Mouse (Mus musculus): Measurements from ENCODE around the gene Gm28778. TPM values are rescaled to one million over a fixed set of nuclear protein-coding genes. Genes with fewer than 3 reads are reported as not detected.
"Not testable (repeated sequence)": the region's sequence is repeated elsewhere in the genome, so short reads cannot be mapped to it uniquely, and the experiment has no call there.

Gm28778 gene
- total RNA-seq (2021): not detected
- long read RNA-seq, experiment 1, partial matches to known transcripts: 0 of 9 reads
- long read RNA-seq, experiment 1, other reads (novel, unspliced or antisense): 9 of 9 reads
- long read RNA-seq, experiment 2, partial matches to known transcripts: 0 of 6 reads
- long read RNA-seq, experiment 2, other reads (novel, unspliced or antisense): 6 of 6 reads

DNA sequence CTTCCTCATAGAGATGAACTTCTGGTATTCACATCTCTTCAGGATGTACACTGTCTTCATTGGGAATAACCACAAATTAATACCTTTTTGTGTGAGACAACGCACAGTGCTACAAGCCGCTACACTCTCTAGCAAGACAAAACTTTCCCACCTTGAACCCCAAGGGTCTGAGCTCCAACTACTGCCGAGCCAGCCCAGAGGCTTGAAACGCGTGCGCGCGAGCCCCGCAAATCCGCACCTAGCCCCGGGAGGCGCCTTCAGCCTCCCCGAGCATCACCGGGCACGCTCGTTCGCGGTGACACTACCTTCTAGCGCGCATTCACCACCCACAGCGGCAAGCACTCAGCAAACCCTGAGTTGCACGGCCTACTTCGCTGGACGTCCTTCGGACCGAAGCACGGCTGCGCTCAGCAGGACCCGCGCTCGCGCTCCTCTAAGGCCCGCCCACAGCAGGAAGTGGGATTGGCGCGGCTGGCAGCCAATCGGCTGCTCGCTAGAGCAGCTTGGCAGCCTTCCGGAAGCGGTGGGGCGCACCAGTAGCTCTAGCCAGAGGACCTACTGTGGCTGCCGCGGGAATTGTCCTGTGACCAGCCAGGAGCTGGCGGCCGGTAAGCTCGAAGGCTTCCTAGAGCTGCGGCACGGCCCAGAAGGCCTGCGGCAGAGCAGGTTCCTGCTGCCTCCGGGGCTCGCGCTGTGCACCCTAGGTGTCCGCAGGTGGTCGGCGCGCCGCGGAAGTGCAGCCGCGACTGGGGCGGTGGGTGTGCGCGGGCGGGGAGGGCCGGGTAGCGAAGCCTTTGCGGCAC lies at the start of gene Gm28778, which contains the start of the genes Pms1 and Ormdl1:
TSS of gene Gm28778 (plus strand) at position 531 of the 803 bp plus-strand sequence.
TSS of gene Pms1 (minus strand) at position 438 of the 803 bp plus-strand sequence.
TSS of gene Ormdl1 (plus strand) at position 515 of the 803 bp plus-strand sequence.
- DNase-seq: peak; percentile 97 to 98

DNA sequence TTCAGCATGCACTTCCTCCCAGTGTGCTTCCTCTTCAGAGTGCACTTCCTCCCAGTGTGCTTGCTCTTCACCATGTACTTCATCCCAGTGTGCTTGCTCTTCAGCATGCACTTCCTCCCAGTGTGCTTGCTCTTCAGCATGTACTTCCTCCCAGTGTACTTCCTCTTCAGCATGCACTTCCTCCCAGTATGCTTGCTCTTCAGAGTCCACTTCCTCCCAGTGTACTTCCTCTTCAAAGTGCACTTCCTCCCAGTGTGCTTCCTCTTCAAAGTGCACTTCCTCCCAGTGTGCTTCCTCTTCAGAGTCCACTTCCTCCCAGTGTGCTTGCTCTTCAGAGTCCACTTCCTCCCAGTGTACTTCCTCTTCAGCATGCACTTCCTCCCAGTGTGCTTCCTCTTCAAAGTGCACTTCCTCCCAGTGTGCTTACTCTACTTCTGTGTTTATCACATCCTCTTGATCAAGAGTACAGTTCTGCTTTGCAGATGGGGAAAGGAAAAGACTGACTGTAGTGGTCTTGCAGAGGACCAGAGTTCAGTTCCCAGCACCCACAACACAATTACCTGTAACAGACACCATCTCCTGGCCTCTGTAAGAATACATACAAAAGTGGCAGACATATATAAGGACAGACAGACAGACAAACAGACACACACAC lies 31.8 kb upstream of the Gm28778 start:
- DNase-seq: not testable (repeated sequence)

- peak; percentile 22 to 50 for DNase-seq
These were observed 27.0 kb upstream of the Gm28778 start for GRCm38 (mm10) chr1:53269901-53270300.

DNA sequence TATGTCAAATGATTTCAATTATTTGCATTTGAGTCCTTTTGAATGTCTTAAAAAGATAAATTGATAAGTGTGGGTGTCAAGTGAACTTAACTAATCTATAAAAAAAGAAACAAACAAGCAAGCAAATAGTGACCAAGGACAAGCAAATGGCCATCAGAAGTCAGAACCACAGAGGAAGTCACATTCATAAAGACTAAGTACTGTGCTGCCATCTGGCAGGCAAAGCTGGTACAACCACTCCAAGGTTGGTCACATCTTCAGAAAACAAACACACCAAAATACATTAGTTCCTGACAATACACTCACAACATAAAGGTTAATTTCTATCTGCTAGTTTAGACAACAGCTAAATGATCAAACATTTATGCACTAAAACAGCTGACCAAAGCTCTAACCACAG lies 24.3 kb upstream of the Gm28778 start:
- DNase-seq: peak; percentile 41 to 50

DNA sequence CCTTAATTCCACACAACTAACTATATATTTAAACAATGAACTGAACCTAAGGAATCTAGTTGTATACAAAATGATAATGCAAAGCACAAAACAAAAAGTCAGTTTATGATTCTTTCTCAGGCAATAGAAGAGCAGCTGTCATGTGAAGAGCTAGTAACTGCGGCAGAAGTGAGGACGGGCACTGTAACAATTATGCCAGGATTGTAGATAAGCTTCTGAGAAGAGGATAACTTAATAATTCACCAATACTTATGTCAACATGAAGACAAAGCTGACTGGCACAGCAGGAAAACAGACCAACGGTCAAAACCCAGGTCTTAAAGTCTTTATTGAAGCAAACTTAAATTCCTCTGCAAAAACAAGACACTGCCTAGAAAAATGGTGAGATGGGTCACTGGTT lies 5.7 kb upstream of the Gm28778 start:
- no peak for DNase-seq

DNA sequence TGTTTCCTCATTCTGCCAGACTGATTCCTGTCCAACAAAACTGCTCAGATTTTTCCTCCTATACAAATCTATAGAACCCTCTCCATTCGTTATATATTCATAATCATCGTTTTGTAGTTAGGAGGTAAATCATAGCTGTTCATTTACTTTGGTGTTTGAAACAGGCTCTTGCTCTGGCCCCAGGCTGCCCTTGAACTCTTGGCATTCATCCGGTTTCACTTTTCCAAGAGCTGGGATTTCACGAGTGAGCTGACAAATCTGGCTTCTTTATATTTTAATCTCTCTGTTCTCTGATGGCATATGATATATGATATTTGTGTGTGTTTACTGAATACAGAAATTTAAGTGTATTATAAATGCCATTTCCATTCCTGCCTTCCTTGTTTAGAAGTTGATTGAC lies 3.6 kb downstream of the Gm28778 start:
- DNase-seq: peak; percentile 28 to 34

- peak; percentile 89 to 91 for DNase-seq
These were observed 16.4 kb downstream of the Gm28778 start, which contains the start of gene Osgepl1 for GRCm38 (mm10) chr1:53312989-53313967. TSS of gene Osgepl1 (plus strand) at chr1:53313624.

- DNase-seq: no peak
These were observed 24.9 kb downstream of the Gm28778 start for GRCm38 (mm10) chr1:53321662-53322344.

DNA sequence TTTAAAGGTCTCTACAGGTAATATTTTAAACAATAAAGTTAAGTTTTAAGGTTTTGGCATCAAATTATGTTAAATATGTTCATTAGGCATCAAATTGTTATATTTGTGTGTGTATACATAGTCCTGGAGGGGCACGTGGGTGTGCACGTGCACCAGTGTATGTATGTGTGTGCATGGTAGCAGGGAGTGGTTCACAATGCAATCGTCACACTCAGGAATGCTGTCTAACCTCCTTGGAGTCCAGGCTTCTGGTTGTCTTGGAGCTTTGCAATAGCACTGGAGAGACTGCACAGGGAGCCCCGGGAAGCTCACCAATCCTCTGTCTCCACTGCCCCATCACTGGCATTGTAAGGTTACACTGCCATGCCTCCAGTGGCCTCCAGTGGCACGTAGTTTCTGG lies 26.3 kb downstream of the Gm28778 start:
- DNase-seq: no peak

DNA sequence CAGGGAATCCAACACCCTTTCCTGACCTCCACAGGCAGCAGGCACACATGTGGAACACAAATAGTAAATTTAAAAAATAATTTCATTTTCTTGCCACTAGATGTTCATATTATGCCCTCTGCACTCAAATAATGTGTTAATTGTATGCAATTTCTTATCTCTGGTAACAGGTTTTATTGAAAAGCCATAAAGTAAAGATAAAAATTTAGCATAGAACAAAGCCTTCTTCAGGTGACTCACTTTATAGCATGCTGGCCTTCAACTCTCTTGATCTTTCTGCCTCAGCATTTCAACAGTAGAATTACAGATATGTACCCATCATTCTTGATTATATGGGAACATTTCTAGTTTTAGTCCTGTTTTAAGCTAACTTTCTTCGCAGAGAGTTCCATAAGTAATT lies 27.4 kb downstream of the Gm28778 start:
- no peak for DNase-seq

DNA sequence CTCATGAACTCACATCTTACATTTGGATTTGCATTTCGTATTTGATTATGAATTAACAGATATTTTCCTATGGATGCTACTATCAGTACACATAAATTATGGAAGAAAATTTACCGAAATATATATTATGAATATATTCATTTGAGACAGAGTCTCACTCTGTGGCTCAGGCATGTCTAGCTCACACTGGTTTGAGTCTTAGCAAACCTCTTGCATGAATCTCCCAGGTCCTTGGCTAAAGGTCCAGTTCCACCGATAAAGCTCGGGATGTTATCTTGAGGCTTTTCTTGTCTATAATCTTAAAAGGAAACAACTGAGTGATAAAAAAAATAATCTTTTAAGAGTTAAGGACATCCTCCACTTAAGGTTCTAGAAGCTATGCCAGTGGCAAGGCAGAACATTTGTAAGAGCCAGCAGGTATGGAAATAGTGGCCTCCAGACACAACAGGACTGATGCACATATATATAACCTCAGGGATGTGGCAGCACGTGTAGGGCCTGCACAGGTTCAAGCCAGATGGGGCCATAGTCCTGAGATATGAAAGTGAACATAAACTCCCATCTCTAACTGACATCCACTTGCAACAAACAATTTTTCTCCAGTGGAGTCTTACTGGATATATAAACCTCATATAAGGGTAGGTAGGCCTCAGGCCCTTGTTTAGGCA lies 28.1 kb downstream of the Gm28778 start:
- no peak for DNase-seq

DNA sequence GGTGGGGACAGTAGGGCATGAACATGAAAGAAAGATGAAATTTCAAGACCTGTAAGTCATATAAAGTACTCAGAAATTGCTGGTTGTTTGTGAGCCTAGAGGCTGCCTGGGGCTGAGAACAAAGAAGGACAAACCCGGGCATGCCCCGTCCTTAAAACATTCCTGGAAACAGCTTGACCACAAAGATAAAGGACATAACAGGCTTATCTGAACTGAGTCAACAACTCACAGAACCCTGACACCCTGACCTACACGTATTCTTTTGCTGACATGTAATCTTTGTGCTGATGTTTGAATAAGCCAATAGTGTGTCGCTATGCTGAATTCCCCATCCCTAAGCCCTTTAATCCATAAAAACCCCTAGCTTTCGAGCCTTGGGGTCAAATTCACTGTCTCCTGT lies 36.6 kb downstream of the Gm28778 start:
- not testable (repeated sequence) for DNase-seq

DNA sequence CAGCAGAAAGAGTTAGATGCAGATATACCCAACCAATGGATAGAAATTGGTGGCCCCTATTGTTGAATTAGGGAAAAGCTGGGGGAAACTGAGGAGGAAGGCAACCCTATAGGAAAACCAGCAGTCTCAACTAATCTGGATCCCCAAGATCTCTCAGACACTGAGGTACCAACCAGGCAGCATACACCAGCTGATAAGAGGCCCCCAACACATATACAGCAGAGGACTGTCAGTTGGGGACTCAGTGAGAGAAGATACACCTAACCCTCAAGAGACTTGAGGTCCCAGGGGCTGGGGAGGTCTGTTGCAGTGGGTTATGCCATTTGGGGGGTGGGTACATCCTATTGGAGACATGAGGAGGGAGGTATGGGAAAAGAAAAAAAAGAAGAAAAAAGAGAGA lies 38.6 kb downstream of the Gm28778 start:
- DNase-seq: no peak

GRCm38 (mm10) chr1:53337403-53337802 lies 40.5 kb downstream of the Gm28778 start:
- DNase-seq: not testable (repeated sequence)

GRCm38 (mm10) chr1:53341071-53341470 lies 44.2 kb downstream of the Gm28778 start:
- DNase-seq: no peak

DNA sequence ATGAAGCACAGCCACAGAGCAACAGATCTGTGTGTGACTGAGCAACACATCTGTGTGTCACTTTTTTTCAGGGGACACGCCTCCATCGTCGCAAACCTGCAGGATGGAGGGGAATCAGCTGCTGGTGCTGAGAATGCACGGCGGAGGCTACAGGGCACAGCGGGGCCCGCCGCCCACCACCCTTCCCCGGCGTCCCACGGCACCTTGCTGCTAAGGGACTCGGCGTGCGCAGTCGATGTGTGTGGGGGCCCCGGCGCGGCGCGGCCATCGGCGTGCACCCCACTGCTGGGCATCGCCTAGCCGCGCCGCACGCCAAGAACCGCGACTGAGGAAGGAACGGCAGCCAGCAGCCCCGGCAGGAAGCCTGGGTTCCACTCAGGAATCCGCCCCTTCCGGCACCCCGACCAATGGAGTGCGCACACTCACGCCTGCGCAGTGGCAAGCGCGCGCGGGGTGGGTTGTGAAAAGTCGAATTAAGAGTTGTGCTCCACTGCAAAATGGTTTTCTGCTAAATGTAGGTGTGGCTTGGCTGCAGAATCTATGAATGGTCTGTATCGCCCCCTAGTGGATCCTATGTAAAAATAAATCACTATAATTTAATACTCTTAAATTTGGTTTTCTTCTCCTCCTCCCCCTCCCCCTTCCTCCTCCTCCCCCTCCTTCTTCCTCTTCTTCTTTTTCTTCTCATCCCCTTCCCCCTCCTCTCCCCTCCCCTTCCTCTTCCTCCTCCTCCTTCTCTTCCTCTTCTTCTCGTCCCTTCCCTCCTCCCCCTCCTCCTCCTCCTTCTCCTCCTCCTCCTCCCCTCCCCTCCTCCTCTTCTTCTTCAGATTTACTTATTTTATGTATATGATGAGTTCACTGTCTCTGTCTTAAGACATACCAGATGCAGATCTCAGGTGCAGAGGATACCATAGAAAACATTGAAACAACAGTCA lies 55.7 kb downstream of the Gm28778 start, which contains the start of the genes Asdurf, Gm28551 and Asnsd1:
TSS of gene Asdurf (minus strand) at position 293 of the 935 bp plus-strand sequence.
TSS of gene Gm28551 (minus strand) at position 341 of the 935 bp plus-strand sequence.
TSS of gene Asnsd1 (minus strand) at position 426 of the 935 bp plus-strand sequence.
- DNase-seq: peak; percentile 97 to 98

GRCm38 (mm10) chr1:53358988-53359387 lies 62.1 kb downstream of the Gm28778 start:
- no peak for DNase-seq
